Mouse (Mus musculus): ENCODE measurements around the gene Vdac1. TPM values are rescaled to one million over a fixed set of nuclear protein-coding genes. Genes with fewer than 3 reads are reported as not detected.
A peak's percentile ranks its signal among the peaks of the same experiment; 100 is the strongest.

Vdac1 gene
- total RNA-seq (2021) = 100 to 1,000 TPM; 330 to 403 TPM
- long read RNA-seq, experiment 1, transcript Vdac1-201 (8 exons, 891 nt) = minor isoform, 5 of 342 reads
- long read RNA-seq, experiment 1, transcript Vdac1-202 (9 exons, 2,022 nt) = major isoform, 181 of 342 reads
- long read RNA-seq, experiment 1, partial matches to known transcripts = 7 of 342 reads
- long read RNA-seq, experiment 1, other reads (novel, unspliced or antisense) = 149 of 342 reads
- long read RNA-seq, experiment 2, transcript Vdac1-202 (9 exons, 2,022 nt) = major isoform, 65 of 93 reads
- long read RNA-seq, experiment 2, partial matches to known transcripts = 7 of 93 reads
- long read RNA-seq, experiment 2, other reads (novel, unspliced or antisense) = 20 of 93 reads

DNA sequence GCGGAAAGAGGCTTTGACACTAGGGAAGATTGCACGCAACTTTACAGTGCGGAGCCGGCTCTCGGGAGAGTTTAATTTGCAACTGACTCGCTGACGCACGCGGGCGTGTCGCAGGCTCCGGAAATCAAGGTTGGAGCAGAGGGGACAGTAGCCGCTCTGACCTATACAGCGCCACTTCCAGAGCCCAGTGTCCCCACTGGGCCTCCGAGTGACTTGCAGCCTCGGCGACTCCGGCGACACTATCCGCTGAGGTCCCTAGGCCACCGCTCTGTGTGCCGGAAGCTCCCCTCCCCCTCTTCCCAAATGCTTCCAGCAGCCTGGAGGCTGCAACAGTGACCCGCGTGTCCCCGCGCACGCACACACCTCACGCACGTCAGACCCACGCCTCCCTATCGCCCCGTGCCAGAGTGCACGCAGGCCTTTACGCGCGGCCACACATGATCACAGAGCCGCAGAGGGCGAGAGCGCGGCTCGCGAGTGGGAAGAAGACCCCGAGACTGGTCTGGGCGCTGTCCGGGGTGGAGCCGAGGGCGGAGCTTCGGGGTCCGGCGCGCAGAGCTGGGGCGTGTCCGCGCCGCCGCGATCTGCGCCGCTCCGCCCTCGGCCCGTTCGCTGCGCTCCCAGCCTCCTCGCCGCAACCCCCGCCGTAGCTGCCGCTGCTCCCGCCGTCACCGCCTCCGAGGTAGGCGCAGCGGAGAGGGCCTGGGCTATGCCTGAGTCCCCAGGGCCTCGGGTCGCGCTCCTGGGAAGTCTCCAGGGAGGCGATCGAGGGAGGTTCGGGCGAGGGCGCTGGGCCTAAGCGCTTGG, at the start of gene Vdac1:
Gene Vdac1 (plus strand): TSS at position 390 of the 807 bp plus-strand sequence.
- DNase-seq = peak; percentile 93

DNA sequence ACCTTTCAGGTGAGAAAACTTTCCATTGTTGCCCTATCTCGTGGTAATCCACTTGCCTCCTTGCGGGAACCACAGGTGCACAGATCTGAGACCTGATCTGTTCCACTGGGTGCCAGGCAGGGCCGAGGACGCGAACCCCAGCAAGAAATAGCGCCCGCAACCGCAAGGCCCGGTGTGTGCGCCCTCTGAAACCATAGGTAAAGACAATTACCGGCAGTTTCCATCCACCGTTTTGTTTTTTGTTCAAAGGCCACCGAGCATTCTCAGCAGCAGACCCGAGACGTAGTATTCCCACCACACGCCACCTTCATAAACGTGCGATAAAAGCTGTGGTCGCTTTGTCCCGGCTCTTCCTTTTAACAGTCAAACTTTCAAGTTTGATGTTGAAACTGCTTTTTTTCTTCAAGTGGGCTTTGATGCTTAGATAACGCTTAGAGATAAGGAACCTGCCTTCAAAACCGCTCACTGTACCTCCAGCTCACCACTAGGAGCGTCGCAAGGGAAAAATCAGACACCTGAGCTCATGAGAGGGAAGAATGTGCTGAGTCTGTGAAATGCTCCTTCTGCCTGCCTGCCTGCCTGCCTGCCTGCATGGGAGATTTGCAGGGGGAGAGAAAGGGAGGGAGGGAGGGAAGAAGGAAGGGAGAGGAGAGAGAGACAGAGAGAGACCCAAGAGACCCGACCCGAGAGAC, 46.4 kb upstream of the Vdac1 start:
- DNase-seq = no peak

DNA sequence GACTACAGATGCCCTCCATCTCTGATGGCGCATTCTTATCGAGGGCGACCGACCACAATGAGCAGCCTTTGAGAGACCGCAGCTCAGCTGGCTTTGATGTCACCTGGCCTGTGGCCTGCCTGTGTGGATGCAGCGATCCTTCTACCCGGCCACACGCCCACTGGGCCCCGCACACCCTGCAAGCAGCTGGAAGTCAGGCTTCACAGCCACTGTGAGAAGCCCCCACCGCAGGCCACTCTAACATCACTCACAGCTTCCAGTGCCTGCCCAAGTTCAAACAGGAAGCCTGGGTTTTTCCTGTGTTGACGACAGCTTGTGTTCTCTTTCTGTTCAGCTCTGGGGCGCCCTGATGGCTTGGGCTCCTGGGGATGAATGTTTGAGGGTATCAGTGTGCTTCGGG, 42.2 kb upstream of the Vdac1 start:
- no peak for DNase-seq

DNA sequence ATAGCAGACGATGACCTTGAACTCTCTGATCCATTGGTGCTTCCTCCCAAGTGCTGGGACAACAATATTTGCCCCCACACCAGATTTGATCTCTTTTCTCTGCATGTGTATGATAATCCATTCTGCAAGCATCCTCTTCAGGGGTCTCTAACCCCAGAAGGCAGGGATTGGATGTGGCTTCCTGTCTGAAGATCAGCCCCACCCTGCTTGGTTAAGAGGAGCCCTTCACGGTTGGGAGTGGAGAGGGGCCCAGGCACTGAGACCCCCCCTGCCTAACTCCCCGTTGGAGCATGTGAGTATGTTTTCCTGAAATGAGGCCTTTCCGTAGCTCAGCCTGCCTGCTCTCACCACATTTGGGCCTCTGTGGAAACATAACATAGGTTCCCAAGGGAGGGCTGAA, 41.0 kb upstream of the Vdac1 start:
- no peak for DNase-seq

DNA sequence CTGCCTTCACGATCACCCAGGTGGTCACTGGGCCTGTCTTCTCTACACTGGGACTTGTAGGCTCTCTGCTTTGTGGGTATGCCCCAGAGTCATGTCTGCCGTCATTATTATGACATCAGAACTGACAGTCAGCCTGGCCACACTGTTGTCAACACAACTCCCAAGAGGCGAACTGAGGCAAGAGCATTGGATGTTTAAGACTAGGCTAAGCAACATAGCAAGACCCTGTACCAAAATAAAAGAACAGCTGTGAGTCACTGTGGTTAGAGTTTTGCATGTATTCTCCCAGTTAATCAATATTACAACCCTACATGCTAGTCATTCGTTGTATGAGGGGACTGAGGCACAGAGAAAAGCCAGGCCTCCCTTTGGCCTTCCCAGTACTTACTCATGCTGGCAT, 40.1 kb upstream of the Vdac1 start:
- DNase-seq = no peak

DNA sequence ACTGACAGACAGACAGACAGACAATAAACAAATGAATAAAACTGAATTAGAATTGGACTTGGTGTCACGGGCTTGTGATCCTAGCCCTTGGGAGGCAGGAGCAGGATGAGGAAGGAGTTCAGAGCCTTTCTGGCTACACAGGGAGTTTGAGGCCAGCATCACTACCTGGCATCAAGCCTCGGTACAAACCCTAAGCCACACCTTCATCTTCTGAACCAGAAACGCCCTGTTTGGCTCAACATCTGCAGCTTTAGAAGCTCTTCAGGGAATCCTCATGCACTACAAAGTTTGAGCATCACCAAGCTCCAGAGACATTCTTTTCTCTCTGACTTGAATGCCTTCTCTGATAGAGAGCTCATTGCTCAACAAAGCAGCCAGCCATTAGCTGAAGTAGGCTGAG, 39.1 kb upstream of the Vdac1 start:
- DNase-seq = no peak

DNA sequence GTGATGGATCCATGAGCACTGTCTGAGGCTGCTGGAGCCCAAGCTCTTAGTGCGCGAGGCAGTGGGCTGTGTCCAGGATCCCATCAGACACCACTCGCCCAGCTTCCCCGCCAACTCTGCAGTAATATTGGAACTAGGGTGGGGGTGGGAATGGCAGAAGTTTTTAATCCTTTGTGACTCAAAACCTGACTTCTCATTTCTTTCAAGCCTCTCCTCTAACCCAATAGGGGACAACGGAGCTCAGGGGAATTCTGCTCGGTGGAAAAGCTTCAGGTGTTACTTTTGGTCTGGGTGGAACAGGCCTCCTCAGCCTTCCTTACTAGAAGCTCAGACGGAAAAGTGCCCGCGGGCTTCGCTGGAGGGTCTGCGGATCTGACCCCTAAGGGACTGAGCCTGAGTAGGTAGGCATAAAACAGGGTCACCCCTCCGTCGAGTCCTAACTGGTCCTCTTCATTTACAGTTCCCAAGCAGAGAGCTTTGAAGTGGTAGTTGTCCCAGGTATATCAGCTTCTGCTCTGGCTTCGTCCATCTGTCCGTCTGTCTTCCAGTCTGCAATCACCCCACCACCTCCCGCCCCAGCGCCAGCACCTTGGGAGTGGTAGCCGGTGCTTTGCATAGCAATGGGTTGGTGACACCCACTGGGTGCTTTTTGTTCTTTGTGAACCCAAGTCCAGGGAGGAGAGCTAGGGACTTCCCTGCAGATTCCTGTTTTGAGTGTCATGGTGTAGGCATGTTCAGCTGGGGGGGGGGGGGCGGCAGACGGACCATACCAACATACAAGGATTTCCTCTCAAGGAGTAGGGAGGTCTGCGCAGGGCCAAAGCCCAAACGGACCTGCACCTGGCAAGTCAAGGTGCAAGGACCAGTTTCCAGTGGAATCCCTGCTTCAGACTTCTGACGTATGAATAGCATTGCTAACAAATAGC, 36.0 kb upstream of the Vdac1 start:
- DNase-seq = no peak

DNA sequence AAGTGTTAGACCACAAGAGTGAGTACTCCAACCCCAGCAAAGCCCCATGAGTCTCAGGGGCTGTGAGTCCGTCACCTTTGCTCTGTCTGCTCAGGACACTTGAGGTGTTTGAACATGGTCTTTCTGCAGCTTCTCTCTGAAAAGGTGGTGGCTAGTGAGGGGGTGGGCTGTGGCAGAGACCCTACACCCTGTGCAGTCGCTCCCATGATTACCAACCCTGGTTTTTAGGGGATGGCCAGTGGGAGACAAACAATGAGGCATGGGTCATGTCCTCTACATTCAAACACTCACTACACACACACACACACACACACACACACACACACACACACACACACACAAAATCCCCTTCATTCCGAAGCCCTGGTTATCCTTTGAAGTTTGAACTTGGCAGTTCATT, 33.3 kb upstream of the Vdac1 start:
- DNase-seq = no peak

DNA sequence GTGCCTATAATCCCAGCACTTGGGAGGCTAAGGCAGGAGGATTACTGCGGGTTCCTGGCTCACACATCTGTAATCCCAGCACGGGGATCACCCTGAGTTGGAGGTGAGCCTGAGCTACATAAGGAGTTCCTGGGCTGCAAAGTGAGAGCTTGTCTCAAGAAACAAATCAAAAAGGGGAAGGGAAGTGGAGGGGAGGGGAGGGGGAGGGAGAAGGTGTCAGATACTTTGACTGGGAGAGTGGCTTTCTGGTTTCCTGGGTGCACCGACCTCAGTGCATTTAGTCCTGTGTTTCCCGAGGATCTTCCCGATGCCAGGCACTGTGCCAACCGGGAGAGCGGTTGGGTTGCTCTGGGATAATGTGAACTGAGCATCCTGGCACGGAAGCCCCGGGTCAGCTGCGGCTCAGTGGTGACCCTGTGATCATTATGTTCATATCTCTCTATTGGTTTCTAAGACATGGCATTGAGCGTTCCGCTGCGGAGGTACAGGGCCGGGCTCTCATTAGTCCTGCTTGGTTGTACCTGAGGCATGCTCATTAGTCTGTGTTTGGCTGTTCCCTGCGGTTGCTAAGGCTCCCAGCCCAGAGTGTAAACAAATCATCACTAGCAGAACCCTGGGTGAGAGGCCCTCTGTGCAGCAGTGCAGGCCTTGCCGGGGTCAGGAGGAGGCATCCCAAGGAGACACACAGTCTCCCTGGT, 28.1 kb upstream of the Vdac1 start:
- no peak for DNase-seq

DNA sequence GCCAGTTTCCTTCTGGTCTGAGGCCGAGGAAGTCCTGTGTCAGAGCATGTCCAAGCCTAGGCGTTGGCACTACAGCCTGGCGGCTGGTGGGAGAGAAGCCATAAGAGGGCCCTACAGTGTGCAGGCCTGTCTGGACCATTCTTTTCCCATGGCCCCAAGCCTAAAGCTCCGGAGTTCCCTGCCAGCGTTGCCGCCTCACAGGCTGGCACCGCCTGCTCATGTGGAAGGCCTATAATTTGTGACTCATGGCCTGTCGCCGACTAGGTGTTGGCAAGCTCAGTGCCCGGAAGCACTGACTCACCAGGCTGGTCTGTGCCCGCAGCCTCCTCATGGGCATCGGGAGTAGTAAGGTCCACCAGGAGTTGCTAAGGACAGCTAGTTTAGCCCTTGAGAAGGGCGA, 27.0 kb upstream of the Vdac1 start:
- DNase-seq = peak; percentile 87

DNA sequence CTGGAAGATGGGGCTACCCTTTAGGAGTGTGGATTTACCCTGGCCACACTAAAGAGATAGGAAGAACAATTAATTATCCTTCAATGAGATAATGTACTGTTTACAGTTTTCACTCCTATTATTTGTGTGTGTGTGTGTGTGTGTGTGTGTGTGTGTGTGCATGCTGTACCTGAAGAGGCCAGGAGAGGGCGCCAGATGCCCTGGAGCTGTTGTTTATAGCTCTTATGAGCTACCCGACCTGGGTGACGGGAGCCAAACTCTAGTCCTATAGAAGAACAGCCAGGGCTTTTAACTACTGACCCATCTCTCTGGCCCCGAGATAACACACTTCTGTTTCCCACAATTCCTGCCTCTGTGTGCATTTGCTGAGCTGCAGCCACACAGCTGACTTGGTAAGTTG, 25.4 kb upstream of the Vdac1 start:
- DNase-seq = no peak

DNA sequence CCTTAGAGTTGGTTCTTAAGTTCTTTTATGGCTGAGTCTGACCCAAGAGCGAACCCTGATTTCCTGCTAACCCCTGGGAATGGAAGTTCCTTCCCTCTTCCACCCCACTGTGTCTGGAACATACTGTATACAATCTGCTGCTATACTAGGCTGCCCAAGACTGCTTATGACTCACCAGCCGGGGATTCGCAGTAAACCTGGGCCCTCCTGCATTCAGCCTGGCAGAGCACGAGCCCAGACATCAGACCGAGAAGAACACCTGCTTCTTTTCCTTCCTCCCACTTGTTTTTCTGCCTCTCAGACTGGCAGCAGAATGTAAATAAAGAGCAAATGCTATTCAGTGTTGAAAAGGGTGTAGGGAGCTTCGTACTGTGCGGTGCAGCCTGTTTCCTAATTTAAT, 24.7 kb upstream of the Vdac1 start:
- no peak for DNase-seq

DNA sequence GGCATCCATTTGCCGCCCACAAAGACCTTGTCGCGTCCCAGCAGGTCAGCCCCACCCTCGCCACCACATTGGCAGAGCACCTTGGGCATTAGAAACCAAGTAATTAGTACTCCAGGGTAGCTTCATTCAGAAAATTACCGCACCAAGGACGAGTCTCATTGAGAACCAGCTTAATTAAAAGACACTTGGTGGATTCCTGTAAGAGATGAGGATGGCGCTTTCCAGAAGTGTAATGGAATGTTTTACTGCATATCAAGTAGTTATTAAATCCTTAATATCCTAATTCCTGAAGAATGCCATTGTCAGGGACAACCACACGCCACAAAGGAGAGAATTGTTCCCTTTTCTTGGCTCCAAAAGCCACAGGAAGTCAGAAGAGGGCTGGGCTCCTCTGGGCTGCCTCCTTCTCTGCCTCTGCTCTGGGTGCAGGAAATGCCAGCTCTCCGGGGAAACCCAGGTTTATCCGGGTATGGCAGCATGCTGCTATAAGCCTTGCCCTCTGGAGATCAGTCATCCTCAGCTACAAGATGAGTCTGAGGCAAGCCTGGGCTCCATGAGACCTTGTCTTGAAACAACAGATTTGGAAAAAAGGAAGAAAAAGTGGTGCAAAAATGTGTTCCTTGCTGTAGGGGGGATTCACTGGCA, 22.9 kb upstream of the Vdac1 start:
- no peak for DNase-seq

DNA sequence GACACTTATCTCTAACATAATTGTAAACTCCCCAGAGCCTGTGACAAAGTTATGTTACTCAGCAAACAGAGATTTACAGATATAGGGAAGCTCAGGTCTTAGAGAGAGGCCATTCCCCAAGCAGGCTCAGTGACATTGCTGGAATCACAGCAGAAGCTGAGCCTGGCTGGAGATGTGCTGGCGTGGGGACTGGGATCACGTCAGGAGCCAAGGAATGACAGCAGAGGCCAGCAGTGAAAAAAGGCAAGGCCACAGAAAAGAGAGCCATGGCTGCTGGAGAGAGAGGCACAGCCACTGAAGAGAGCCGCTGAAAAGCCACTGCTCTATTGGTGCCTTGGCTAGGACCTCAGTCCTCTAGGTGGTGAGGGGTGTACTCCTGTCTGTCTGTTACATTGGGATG, 22.3 kb upstream of the Vdac1 start:
- DNase-seq = no peak

DNA sequence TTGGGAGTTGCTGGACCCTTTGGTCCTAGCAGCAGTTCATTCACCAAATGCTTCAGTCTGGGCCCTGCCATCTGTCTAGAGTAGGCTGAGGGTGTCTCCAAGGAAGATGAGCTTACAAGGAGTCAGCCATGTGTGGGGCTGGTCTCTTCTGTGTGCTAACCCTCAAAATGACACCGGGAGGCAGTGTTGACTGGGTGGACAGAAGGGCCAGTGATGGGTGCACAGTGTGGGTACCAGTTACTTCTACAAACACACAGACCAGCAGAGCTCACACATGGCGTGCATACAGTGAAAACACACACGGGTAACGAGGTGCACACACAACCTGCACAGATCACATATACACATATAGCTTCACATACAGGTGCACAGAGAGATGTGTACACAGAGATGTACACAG, 21.6 kb upstream of the Vdac1 start:
- DNase-seq = no peak

DNA sequence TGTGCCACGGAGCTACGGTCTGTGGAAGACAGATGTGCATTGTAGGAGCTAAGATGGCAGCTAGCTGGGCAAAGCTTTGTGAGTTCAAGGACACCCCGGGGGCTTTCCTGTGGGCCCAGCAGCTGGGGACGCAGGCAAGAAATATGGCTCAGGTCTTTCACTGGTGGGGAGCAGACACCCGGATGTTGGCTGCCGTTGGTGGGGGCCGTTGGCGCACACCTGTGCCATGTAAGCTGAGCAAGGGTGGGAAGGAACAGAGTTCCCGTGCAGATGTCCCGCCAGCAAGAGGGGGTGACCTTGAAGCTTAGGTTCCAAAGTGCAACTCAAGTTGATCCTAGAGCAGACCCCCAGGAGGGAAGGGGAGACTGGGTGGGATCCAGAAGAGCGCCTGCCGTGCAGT, 21.1 kb upstream of the Vdac1 start:
- no peak for DNase-seq

DNA sequence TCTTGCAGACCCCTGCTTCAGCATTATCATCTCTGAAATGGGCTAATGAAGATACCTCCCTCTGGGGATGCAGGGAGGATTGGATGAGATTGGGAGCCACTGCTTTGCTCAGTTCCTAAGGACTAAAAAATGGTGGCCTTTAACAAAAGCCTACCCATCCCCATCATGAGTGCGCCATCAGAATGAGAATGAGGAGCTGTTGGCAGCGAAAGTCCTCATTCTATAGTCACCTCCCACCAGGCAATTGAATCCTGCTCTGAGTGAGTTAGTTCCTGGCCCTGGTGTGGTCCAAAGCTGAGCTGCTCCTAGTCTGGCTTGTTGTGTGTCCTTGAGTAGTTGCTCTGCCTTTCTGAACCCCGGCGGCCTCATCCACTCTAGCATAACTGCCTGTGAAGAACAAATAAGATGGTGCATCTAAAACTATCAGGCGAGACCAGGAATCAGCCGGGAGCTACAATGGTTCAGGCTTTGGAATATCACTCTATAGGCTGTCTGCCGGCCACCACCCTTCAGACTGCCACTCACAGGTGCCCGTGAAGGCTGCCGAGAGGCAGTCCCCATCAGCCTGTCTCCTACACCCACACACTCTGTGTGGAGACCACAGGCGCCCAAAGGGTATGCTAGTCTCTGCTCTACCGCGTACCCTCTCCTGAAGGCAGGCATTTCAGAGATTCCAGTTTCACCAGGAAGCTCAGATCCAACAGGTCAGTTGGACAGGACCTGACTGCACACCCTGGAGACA, 20.4 kb upstream of the Vdac1 start:
- no peak for DNase-seq

DNA sequence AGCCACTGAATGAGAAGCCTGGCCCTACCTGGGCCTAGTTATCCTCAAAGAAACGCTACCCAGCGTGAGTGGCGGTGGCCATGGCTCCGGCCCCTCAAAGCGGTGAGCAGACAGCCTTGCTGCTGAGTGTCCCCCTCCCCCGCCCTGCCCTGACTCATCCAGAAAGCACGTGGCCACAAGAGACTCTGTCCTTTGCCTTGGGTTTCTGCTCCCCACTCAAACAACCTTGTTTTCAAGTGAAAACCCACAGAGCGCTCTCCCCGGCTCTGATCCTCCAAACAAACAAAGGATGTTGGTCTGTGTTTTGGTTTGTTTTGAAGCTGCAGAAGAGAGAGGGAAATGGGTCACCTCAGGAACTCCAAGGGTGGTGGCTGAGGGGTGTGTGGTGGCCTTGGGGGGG, 19.7 kb upstream of the Vdac1 start:
- DNase-seq = peak; percentile 60

DNA sequence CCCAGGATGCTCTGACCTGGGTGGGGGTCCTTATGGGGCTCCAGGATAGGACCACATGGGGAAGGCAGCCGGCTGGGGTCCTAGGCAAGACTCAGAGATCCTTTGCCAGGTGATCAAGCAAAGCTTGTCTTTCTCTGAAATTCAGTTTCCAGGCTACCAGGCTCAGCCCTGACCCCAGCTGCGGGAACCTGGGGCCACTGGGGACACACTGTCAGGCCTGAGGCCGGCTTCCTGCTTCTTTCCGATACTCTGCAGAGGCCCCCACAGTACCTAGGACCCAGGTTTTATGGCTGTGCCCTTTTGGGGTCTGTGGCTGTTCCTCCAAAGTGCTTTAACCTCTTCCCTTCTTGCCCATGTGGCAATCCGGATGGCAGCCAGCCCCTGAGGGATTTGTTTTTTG, 19.2 kb upstream of the Vdac1 start:
- no peak for DNase-seq

DNA sequence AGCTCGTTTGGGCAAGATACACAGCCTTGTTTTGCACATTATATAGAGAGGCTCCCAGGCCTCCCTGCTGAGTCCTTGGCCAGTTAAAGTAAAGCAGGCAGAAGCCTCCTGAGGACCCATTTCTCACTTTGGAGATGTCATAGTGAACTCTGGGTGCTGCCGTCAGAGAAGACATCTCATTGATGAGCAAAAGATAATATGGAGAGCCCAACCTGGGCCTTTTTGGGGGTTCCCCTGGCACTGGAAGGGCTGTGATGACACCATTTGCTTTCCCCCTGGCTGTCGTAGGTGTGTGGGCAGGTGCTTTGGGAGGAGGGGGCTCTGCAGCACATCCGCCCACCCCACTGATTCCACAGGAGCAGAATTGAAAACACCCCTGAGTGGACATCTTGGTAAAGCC, 18.4 kb upstream of the Vdac1 start:
- no peak for DNase-seq

All from adrenal gland, postnatal 10 days (tissue).